Mouse (Mus musculus): Measurements from ENCODE around the gene Ccnf.

GRCm38 (mm10) chr17:24283266-24283818, 32.1 kb upstream of the Ccnf start:
- TF ChIP-seq CTCF (IDR thresholded peaks at IDR 0.05; ENCODE audit: low read depth, low read length) (no peak), POLR2A (IDR thresholded peaks at IDR 0.05; ENCODE audit: borderline replicate concordance, low read depth, low read length) (no peak)

Measured in bone marrow macrophage, adult 2 months (primary cell).